Mouse (Mus musculus): ENCODE results near the gene Bub1b.

DNA sequence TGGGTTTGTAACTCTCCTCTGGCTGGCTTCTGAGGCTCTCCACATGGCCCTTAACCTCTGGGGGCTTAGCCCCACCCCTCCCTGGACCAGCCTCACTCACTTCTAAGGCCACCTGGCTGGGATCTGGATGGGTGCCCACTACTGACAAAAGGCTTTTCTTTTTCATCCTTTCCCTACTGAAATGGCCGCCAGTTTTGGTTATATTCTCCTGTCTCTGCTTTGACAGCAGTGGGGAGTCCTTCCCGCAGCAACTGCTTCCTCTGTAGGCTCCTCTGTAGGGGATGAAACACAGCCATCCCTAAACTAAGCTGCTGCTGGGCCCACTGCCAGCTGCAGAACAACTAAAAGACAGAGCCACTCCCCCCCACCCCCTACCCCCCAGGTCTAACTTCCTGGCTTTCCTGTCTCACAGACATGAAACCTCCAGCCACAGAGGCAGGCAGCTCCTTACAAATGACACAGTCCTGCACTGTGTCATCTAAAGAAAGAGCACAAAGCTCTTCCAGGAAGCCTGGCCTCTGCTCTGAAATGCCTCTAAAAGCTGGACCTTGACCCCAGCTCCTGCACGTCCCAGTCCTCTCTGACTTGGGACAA is 58.8 kb downstream of the Bub1b start:
- no peak for TF ChIP-seq EP300 (optimal IDR thresholded peaks at IDR 0.05)
- no peak for TF ChIP-seq CTCF (IDR thresholded peaks at IDR 0.05; ENCODE audit: low read depth)

All from stomach, postnatal 0 days (tissue).